Mouse (Mus musculus) kidney, postnatal 14 days (tissue): ENCODE measurements around the gene Opcml.
A peak's percentile ranks its signal among the peaks of the same experiment; 100 is the strongest.

ENCODE experiments used
- DNase-seq: peaks from one replicate; pipeline ENCODE4 v3.0.0; 2022; ENCODE audit warnings: mixed read lengths

The Opcml gene

GRCm38 (mm10) chr9:28261078-28261753 is 470.6 kb downstream of the Opcml start:
- DNase-seq = peak; percentile 58

GRCm38 (mm10) chr9:28262021-28262420 is 471.4 kb downstream of the Opcml start:
- DNase-seq = no peak

DNA sequence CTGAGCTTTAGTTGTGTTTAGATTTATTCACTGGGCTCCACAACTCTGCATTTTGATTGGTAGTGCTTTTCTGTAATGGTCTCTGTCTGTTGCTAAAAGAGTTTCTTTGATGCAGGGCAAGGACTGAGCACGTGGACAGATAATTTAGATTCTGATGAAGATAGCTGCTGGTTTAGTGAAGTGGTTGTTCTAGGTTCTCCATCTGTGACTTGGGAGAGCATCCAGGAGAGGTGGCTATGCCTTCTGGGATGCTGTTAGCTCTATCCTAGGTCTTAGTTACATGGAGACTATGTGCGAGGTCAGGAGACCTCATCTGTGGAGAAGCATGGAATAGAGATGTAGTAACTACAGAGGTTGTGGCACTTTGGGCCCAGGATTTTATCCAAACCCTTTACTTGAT is 472.3 kb downstream of the Opcml start:
- DNase-seq = no peak

GRCm38 (mm10) chr9:28264761-28265160 is 474.2 kb downstream of the Opcml start:
- no peak for DNase-seq

DNA sequence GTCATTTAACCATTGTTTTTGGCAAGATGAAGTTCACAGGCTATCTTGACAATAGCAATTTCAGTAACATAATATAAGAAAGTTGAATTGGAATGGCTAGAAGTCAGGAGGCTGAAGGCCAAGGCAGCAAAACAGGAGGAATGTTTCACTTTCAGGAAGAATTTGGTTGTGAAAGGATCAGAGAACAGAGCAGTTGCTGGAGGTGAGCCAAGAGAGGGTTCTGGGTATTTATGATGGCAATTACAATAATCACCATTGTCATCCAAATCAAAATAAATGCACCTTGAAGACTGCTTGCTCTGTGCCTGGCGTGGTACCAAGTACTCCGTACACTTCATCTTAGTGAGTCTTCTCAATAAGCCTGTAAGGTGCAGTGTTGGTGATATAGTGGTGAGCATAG is 483.2 kb downstream of the Opcml start:
- no peak for DNase-seq

DNA sequence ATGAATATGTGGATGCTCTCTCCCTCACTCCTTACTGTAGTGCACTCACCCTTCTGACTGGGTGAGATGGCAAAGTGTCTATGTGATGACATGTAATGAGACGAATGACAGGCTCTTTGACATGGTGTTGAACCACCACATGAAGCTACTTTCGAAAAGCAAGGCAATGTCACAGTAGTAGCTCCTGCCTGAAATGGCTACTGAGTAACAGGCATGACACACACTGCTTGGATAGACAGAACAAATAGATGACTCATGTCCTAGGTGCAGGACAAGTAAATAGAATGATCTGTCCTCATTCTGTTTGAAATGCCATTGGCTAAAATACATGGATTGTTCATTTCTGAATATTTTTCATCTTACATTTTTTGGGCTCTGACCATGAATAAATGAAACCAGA is 488.0 kb downstream of the Opcml start:
- DNase-seq = no peak

- no peak for DNase-seq
Measured at GRCm38 (mm10) chr9:28281025-28281424, 490.4 kb downstream of the Opcml start.

DNA sequence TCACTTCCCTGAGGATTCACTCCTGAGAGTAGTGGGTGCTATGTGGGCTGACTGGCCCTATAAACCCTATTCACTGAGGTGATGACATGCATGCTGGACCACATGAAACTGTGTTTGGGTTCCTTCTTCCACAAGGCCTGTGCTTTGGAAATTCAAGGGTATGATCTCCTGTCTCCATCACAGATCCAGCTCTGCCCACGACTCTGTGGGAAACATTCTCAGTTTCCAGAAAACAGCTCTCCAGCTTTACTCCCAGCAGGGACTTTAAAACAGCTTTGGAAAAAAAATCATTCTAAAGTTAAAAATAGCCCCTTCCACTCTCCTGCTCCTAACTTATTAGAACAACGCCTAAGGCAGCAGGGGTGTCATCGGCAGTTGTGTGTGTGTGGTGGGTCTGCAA is 491.0 kb downstream of the Opcml start:
- DNase-seq = no peak

GRCm38 (mm10) chr9:28285016-28285415 is 494.4 kb downstream of the Opcml start:
- no peak for DNase-seq

DNA sequence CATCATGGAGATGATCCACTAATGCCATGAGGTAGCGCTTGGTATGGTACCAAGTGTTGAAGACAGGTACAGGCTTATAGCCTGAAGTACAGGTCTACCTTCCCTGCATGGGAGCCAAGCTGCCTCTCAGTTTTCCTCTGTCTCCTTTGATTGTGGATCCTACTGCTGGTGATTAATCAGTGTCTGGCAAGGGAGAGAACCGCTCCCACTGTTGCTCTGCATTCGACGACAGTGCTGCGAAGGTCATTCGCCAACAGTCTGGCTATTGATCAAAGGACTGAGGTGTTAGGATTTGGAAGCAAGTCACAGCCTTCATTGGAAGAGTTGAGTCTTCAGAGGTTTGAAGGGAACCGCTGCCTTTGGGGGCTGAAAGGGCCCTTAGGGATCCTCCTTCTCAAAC is 495.8 kb downstream of the Opcml start:
- DNase-seq = no peak

DNA sequence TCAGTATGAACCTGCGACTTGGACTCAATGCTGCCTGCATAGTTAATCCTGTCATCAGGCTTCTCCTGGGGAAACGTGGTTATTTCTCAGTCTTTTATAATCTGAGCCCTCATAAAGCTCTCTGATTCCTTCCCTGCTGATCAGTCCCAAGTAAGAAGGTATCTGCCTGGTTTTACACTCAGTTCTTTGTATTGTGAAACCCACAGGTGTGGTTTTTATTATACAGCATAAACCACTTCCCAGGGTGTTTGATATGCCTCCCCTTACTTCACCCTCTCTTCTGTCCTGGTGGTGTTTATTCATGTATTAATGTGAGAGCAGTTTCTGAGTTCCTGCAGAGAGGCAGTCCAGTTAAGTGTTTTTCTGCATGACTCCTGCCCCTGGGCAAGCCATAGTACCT is 496.9 kb downstream of the Opcml start:
- no peak for DNase-seq

DNA sequence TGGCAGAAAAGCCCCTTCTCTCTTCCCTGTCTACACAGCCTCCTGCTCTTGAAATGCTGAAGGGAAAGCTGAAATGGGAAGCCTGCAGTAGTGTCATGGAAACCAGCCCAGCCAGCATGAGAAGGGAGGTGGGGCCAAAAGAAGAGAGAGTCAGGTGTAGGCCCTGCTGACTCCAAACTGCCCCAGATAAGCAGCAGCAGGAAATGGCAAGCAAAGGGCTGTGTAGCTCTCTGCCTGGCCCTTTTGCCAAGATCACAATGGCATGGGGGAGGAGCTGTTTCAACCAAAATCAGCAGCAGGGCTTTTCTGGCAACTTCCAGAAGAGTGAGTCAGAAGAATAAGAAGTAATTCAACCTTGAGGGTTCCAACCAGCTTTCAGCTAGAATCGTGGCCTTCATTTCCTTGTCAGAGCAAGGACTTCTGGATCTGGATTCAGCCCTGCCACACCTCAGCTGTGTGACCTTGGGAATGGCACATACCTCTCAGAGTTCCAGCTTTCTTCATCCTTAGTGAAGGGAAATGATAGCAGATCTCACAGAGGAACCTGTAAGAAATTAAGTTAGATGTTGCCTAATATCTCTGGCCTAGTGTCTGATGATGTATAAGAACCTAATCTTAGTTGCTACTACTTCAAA is 499.2 kb downstream of the Opcml start:
- DNase-seq = no peak

DNA sequence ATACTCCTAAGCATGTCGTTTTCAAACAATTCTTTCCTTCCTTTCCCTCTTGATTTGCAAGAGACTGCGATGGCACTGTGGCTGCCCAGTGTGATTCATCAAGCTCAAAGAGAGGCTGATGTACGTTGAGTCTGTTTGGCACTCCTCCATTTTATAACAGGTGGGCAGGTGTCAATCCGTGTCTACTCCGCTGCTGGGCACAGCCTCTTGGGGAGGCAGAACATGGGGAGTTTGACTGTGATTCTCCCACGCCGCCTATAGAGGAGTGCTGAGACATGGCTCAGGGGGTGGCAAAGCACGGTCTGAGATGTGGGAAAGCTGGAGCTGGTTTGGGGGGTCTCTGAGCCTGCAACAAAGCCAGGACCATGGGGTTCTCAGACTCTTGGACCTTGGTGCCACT is 513.1 kb downstream of the Opcml start:
- no peak for DNase-seq

GRCm38 (mm10) chr9:28306364-28307121 is 516.0 kb downstream of the Opcml start:
- no peak for DNase-seq

GRCm38 (mm10) chr9:28307122-28307430 is 516.5 kb downstream of the Opcml start:
- no peak for DNase-seq

DNA sequence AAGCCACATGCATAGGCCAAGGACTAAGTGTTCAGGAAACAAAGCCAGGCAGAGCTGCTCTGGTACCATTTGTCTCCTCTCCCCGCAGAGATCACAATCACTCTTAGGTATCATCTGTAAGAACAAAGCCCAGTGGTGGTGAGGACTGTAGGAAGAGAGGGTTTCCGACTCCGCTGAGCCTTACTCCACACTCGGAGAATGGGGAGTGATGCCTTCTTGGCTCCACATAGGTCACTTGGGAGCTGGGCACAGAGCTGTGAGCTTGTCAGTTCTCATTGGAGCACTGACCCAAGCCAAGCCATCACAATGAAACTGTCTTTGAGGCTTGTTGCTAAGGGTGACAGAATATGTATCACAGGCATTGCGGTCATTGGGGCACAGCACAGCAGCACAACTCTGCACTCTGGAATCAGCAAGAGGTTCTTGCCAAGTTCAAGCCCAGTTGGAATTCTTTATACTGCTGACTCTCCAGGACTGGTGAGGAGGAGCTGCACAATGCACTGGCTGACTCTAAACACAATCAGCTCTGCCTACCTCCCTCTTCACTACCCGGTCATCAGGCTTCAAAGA is 517.0 kb downstream of the Opcml start:
- no peak for DNase-seq

- DNase-seq = no peak
Measured at GRCm38 (mm10) chr9:28317881-28318280, 527.3 kb downstream of the Opcml start.

GRCm38 (mm10) chr9:28319021-28319755 is 528.6 kb downstream of the Opcml start:
- no peak for DNase-seq

DNA sequence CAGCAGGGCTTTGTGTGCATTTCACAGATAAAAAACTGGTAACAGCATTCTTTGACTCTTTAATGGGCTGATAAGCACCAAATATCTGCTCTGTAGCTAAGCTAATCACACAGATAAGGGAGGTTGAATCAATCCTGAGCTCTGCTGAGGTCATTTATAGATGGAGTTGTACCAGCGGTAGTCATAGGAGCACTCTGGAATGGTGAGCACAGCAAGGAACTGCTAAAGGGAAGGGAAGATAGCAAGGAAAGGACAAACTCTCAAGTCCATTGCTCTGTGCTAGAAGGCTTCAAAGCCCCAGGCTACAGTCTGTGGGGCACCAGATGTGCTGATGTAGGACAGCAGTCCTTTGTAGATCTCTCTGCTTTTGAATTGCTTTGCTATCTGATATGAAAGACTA is 529.2 kb downstream of the Opcml start:
- no peak for DNase-seq

GRCm38 (mm10) chr9:28327985-28328384 is 537.4 kb downstream of the Opcml start:
- no peak for DNase-seq

GRCm38 (mm10) chr9:28328434-28328833 is 537.9 kb downstream of the Opcml start:
- DNase-seq = no peak

DNA sequence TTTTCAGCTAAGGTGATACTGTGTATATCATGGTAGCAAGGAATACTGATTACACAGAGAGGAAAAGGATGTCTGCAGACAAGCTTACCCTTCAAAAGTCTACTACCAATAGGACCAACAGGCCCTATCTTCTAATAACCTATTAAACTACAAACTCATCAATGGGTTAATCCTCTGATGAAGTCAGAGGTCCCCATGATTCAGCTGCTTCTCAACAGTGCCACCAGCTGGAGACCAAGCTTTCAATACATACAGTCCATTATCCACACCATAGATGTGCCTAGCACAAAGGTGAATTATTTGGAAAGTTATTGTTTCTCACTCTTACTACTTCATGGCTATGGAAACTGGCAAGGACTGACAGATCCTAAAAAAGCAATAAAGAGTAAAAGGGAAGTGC is 538.9 kb downstream of the Opcml start:
- no peak for DNase-seq

DNA sequence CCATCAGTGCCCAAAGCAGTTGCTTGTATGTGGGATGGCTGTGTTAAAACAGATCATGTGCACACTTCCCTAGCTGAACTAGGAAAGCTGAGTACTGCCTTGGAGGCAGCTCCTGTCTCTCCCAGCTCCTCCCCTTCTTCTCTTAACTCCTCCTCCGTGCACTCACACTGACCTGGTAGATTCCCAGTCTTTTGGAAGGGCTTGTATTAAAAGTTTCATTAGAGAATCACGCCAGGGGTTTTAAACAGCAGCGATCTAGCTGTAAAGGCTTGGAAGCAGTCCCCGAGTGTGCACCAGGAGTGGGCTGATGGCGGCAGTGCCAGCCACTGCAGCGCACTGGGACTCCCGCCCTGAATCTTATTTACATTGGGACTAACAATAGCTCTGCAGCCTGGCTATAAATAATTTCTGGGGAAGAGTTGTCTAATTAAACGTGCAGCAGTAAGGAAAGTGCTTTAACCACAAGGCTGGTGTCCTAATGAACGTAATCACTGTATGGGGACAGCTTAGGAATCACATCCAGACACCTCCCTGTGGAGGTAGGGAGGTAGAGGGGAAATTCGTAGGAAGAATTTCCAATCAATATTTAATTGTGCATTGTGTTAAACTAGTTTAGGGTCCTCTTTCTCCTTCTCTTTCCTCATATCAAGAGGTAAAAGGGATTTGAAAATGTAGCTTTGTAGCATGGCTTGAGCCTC is 546.1 kb downstream of the Opcml start:
- DNase-seq = no peak
